ENCODE assay signal across 8 mouse cellular contexts in genomic region chrX:13851285-13851684, GRCm38 (mm10). TPM values are rescaled to one million over a fixed set of nuclear protein-coding genes. Genes with fewer than 3 reads are reported as not detected.
DNase-seq lines count a peak whose midpoint lies in the region; ATAC-seq and TF ChIP-seq lines count a peak whose summit lies in the region.

Gene Cask (minus strand): TSS chrX:13851367.

- H3K27ac ChIP-seq in liver, adult 2 months (replicated peaks; ENCODE audit: insufficient read depth, low read depth, low read length) = no peak within 1 kb of the TSS
- no peak within 1 kb of the TSS for H3K27ac ChIP-seq in liver, embryonic 11.5 days (ENCODE audit: low read depth, low read length)
- no peak within 1 kb of the TSS for H3K27ac ChIP-seq in embryonic facial prominence, embryonic 13.5 days
- no peak within 1 kb of the TSS for H3K27ac ChIP-seq in hindbrain, embryonic 11.5 days (ENCODE audit: low read depth, low read length)
- H3K27ac ChIP-seq in liver, postnatal 0 days (ENCODE audit: low read depth) = no peak within 1 kb of the TSS
- H3K27ac ChIP-seq in neural tube, embryonic 15.5 days (replicated peaks) = no peak within 1 kb of the TSS

- no peak within 1 kb of the TSS for H3K4me3 ChIP-seq in liver, adult 2 months (ENCODE audit: insufficient read depth, low read depth, low read length)
- no peak within 1 kb of the TSS for H3K4me3 ChIP-seq in liver, embryonic 11.5 days (ENCODE audit: low read depth, low read length)
- H3K4me3 ChIP-seq in embryonic facial prominence, embryonic 13.5 days = no peak within 1 kb of the TSS
- no peak within 1 kb of the TSS for H3K4me3 ChIP-seq in hindbrain, embryonic 11.5 days (ENCODE audit: low read depth, low read length)
- H3K4me3 ChIP-seq in liver, postnatal 0 days (ENCODE audit: low read depth, low read length) = no peak within 1 kb of the TSS
- no peak within 1 kb of the TSS for H3K4me3 ChIP-seq in neural tube, embryonic 15.5 days (replicated peaks)

- TF ChIP-seq POLR2A in liver, adult 2 months (IDR thresholded peaks at IDR 0.05; ENCODE audit: extremely low read depth, insufficient read depth, low read length) = no peak

- no peaks in the 10 kb centered on the region for H3K27me3 ChIP-seq in liver, adult 2 months (ENCODE audit: control insufficient read depth, insufficient read depth, low read length)
- H3K27me3 ChIP-seq in liver, embryonic 11.5 days (replicated peaks; ENCODE audit: control insufficient read depth, insufficient read depth, low read length) = no peaks in the 10 kb centered on the region
- no peaks in the 10 kb centered on the region for H3K27me3 ChIP-seq in embryonic facial prominence, embryonic 13.5 days
- H3K27me3 ChIP-seq in hindbrain, embryonic 11.5 days (ENCODE audit: control insufficient read depth, insufficient read depth, low read length) = no peaks in the 10 kb centered on the region
- H3K27me3 ChIP-seq in liver, postnatal 0 days (ENCODE audit: insufficient read depth, low read length) = no peaks in the 10 kb centered on the region
- H3K27me3 ChIP-seq in neural tube, embryonic 15.5 days (replicated peaks) = no peaks in the 10 kb centered on the region

- 8% methylated on average over 4 of the region's 4 CpGs for WGBS in liver, adult 2 months
- WGBS in liver, embryonic 11.5 days = 21% methylated on average over 4 of the region's 4 CpGs
- WGBS in embryonic facial prominence, embryonic 13.5 days = 39% methylated on average over 4 of the region's 4 CpGs
- 57% methylated on average over 4 of the region's 4 CpGs for WGBS in hindbrain, embryonic 11.5 days
- WGBS in liver, postnatal 0 days (ENCODE audit: insufficient replicate concordance) = 27% methylated on average over 4 of the region's 4 CpGs
- WGBS in neural tube, embryonic 15.5 days = 52% methylated on average over 4 of the region's 4 CpGs

- H3K4me1 ChIP-seq in liver, adult 2 months (ENCODE audit: control insufficient read depth, insufficient read depth, low read length) = no peaks in the 10 kb centered on the region
- no peaks in the 10 kb centered on the region for H3K4me1 ChIP-seq in liver, embryonic 11.5 days (replicated peaks; ENCODE audit: control insufficient read depth, insufficient read depth, low read length)
- H3K4me1 ChIP-seq in embryonic facial prominence, embryonic 13.5 days = no peaks in the 10 kb centered on the region
- H3K4me1 ChIP-seq in hindbrain, embryonic 11.5 days (replicated peaks; ENCODE audit: control insufficient read depth, insufficient read depth, low read length) = no peaks in the 10 kb centered on the region
- H3K4me1 ChIP-seq in liver, postnatal 0 days (ENCODE audit: insufficient read depth) = no peaks in the 10 kb centered on the region
- no peaks in the 10 kb centered on the region for H3K4me1 ChIP-seq in neural tube, embryonic 15.5 days

- H3K9ac ChIP-seq in liver, adult 2 months (ENCODE audit: low read depth, low read length) = no peak within 1 kb of the TSS
- H3K9ac ChIP-seq in liver, embryonic 11.5 days (ENCODE audit: low read depth, low read length) = no peak within 1 kb of the TSS
- H3K9ac ChIP-seq in embryonic facial prominence, embryonic 13.5 days = no peak within 1 kb of the TSS
- no peak within 1 kb of the TSS for H3K9ac ChIP-seq in hindbrain, embryonic 11.5 days (ENCODE audit: low read depth, low read length)
- H3K9ac ChIP-seq in liver, postnatal 0 days (replicated peaks) = no peak within 1 kb of the TSS
- H3K9ac ChIP-seq in neural tube, embryonic 15.5 days (replicated peaks) = no peak within 1 kb of the TSS

- no peaks in the 10 kb centered on the region for H3K36me3 ChIP-seq in liver, adult 2 months (ENCODE audit: control insufficient read depth, insufficient read depth, low read length)
- H3K36me3 ChIP-seq in liver, embryonic 11.5 days (ENCODE audit: control insufficient read depth, insufficient read depth, low read length) = no peaks in the 10 kb centered on the region
- no peaks in the 10 kb centered on the region for H3K36me3 ChIP-seq in embryonic facial prominence, embryonic 13.5 days
- H3K36me3 ChIP-seq in hindbrain, embryonic 11.5 days (ENCODE audit: control insufficient read depth, insufficient read depth, low read length) = no peaks in the 10 kb centered on the region
- H3K36me3 ChIP-seq in liver, postnatal 0 days (replicated peaks; ENCODE audit: insufficient read depth, low read length) = no peaks in the 10 kb centered on the region
- no peaks in the 10 kb centered on the region for H3K36me3 ChIP-seq in neural tube, embryonic 15.5 days

- no peaks in the 10 kb centered on the region for H3K9me3 ChIP-seq in liver, embryonic 11.5 days (ENCODE audit: control insufficient read depth, low read length)
- H3K9me3 ChIP-seq in embryonic facial prominence, embryonic 13.5 days = no peaks in the 10 kb centered on the region
- H3K9me3 ChIP-seq in hindbrain, embryonic 11.5 days (ENCODE audit: control insufficient read depth, low read length) = no peaks in the 10 kb centered on the region
- H3K9me3 ChIP-seq in liver, postnatal 0 days (ENCODE audit: low read length) = no peaks in the 10 kb centered on the region
- no peaks in the 10 kb centered on the region for H3K9me3 ChIP-seq in neural tube, embryonic 15.5 days (replicated peaks)

- TF ChIP-seq EP300 in liver, postnatal 0 days (IDR thresholded peaks at IDR 0.05; ENCODE audit: low read depth) = no peak

- no peak for TF ChIP-seq CTCF in liver, adult 2 months (IDR thresholded peaks at IDR 0.05; ENCODE audit: low read depth, low read length)
- no peak for TF ChIP-seq CTCF in liver, postnatal 0 days (IDR thresholded peaks at IDR 0.05; ENCODE audit: low read depth)

- no peaks in the 10 kb centered on the region for H3K79me2 ChIP-seq in liver, adult 2 months (ENCODE audit: control insufficient read depth, insufficient read depth, low read length)

- no peak within 1 kb of the TSS for H3K4me2 ChIP-seq in liver, embryonic 11.5 days
- H3K4me2 ChIP-seq in embryonic facial prominence, embryonic 13.5 days = no peak within 1 kb of the TSS
- H3K4me2 ChIP-seq in hindbrain, embryonic 11.5 days (replicated peaks; ENCODE audit: low read depth, low read length) = no peak within 1 kb of the TSS
- H3K4me2 ChIP-seq in liver, postnatal 0 days (ENCODE audit: low read depth, low read length) = no peak within 1 kb of the TSS
- H3K4me2 ChIP-seq in neural tube, embryonic 15.5 days = no peak within 1 kb of the TSS

- no peak for ATAC-seq in liver, embryonic 11.5 days (replicated peaks; ENCODE audit: low FRiP score)
- no peak for ATAC-seq in embryonic facial prominence, embryonic 13.5 days (ENCODE audit: insufficient number of reproducible peaks, insufficient read depth, low FRiP score, low TSS enrichment, low read depth)
- ATAC-seq in hindbrain, embryonic 11.5 days (ENCODE audit: low FRiP score) = no peak
- ATAC-seq in liver, postnatal 0 days = peak; percentile 18; the same call in 1 of the 2 replicates
- no peak for ATAC-seq in neural tube, embryonic 15.5 days (ENCODE audit: low FRiP score)
- no peak for ATAC-seq in erythroid progenitor cell, adult 5-6 weeks (replicated peaks; ENCODE audit: low FRiP score, poor library complexity, severe bottlenecking)

- peak; percentile 52 for DNase-seq in liver, adult 2 months (ENCODE audit: extremely low read depth, low read depth, low spot score)
- DNase-seq in liver, embryonic 11.5 days (ENCODE audit: low spot score) = no peak
- no peak for DNase-seq in hindbrain, embryonic 11.5 days (ENCODE audit: low spot score)
- DNase-seq in liver, postnatal 0 days = peak; percentile 27
- no peak for DNase-seq in cerebellum, adult 11-12 months

RNA-seq across cellular contexts. Expression of gene Cask, which starts in this region (rescaled TPM):
- 9.3 and 10.6 TPM in 2 replicates for total RNA-seq in liver, adult 2 months (2014; rRNA removed)
- 1.8 and 2.7 TPM in 2 replicates for polyA plus RNA-seq in liver, adult 2 months (2012; rRNA removed)
- polyA plus RNA-seq in liver, embryonic 11.5 days (2014; fragmentation: Nextera tagmentation; extraction: Ambion mirVana) = 3.5 TPM in 2 replicates
- 16.5 and 17.0 TPM in 2 replicates for polyA plus RNA-seq in embryonic facial prominence, embryonic 13.5 days (2015; fragmentation: Nextera tagmentation; extraction: Ambion mirVana)
- polyA plus RNA-seq in hindbrain, embryonic 11.5 days (2014; fragmentation: Nextera tagmentation; extraction: Ambion mirVana) = 22.1 and 29.6 TPM in 2 replicates
- polyA plus RNA-seq in liver, postnatal 0 days (2015; fragmentation: Nextera tagmentation; extraction: Ambion mirVana) = 1.9 and 2.2 TPM in 2 replicates
- 47.5 and 57.1 TPM in 2 replicates for polyA plus RNA-seq in neural tube, embryonic 15.5 days (2015; fragmentation: Nextera tagmentation; extraction: Ambion mirVana)
- total RNA-seq in erythroid progenitor cell, adult 5-6 weeks (2015; ENCODE audit: low replicate concordance) = 5.0 and 7.1 TPM in 2 replicates
- 0.08 and 0.39 TPM in 2 replicates for total RNA-seq in erythroid progenitor cell, adult 5-6 weeks (2017; ENCODE audit: low replicate concordance)

Comparison
In these comparisons a context has a peak if more than half of its experiments do, and no peak if none do; other contexts are left out.
1. DNase-seq: peak in liver, adult 2 months (single experiment) and liver, postnatal 0 days (single experiment); none in liver, embryonic 11.5 days (single experiment), hindbrain, embryonic 11.5 days (single experiment) and cerebellum, adult 11-12 months (single experiment).